Mouse (Mus musculus) stomach, embryonic 16.5 days (tissue): ENCODE results near the gene Cyp2j8. TPM values are rescaled to one million over a fixed set of nuclear protein-coding genes. Genes with fewer than 3 reads are reported as not detected.

Experiments
- polyA plus RNA-seq: library from polyadenylated mRNA; unstranded; fragments of >200 nt; fragmentation: Nextera tagmentation; extraction: Ambion mirVana; gene quantifications from 2 replicates; pipeline ENCODE4 v1.2.1, GENCODE M21; 2015

The Cyp2j8 gene
- polyA plus RNA-seq, 1 experiment from 2014 or later, result not detected

Other genes starting within 250 kb of the Cyp2j8 start
- gene Cyp2j11, start 158.7 kb downstream of the Cyp2j8 start, polyA plus RNA-seq, result not detected in 2 replicates
- gene Cyp2j6, start 46.3 kb upstream of the Cyp2j8 start, polyA plus RNA-seq, result 18.1 and 19.2 TPM in 2 replicates
- 6.4 and 6.9 TPM in 2 replicates for gene Cyp2j9, start 84.2 kb upstream of the Cyp2j8 start, polyA plus RNA-seq
- 0.09 and 0.14 TPM in 2 replicates for gene Cyp2j5, start 156.8 kb upstream of the Cyp2j8 start, polyA plus RNA-seq